Mouse (Mus musculus) olfactory bulb, adult 2 months (tissue): ENCODE results near the gene Cfap161.

Experiments
- CTCF ChIP-seq: fragments of 200-500 bp; IDR thresholded peaks from 2 replicates; pipeline ENCODE4 v1.5.1; 2012; ENCODE audit warnings: low read depth, mild to moderate bottlenecking, low read length, moderate library complexity; ENCODE audit not compliant: insufficient read depth
- POLR2A ChIP-seq: fragments of 200-500 bp; IDR thresholded peaks from 2 replicates; pipeline ENCODE4 v1.6.1; 2012; ENCODE audit warnings: mild to moderate bottlenecking, low read depth, low read length, moderate library complexity; ENCODE audit not compliant: insufficient read depth

GRCm38 (mm10) chr7:83806934-83807333 is 12.3 kb upstream of the Cfap161 start:
- TF ChIP-seq CTCF, result no peak
- TF ChIP-seq POLR2A, result no peak
